Mouse (Mus musculus): ENCODE measurements around the gene 2010111I01Rik.

DNA sequence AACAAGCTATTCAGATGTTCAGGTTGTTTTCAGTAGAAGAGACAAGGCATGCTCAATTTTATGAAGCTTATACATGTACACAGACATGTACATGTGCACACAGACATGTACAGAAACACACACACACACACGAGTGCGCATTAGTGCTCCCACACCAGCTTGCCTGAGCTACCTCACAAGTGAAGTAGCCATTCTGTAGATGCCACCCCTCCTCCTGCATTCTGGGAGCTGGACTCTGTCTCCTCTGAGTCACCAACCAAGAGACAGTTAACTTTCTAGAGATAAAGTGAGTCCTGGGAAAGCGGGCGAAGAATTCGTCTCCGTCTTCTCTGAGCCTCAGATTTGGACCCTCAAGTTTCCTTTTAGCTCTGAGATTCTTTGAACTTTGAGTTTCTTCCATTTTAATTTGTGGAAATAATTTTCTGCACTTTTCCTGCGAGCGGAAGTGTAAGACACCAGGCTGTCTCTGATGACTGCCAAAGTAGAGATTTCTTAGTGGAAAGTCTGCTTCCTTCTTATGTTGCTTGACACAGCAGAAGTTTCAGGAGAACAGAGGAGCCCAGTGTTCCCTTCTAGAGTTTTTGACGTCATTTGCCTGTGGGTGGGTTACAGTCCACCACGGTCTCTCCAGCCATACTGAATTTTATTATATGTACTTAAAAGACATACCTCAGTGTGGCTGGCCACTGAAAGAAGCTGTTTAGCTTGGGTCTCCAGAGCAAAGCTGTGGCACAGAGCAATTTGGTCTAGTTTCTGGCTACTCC lies 175.0 kb downstream of the 2010111I01Rik start:
- no peak for TF ChIP-seq CTCF (IDR thresholded peaks at IDR 0.05; ENCODE audit: low read depth, low read length)
- TF ChIP-seq POLR2A (IDR thresholded peaks at IDR 0.05; ENCODE audit: insufficient read depth, low read length) = no peak
- TF ChIP-seq EP300 (IDR thresholded peaks at IDR 0.05; ENCODE audit: insufficient read depth, low read depth, low read length) = no peak
